Mouse (Mus musculus): ENCODE measurements at regions not wholly inside any gene's neighbourhood (a gene's known extent, or its start where the extent isn't known, plus 50 kb on each side); places are given as distances from the start of the nearest gene placed in this dataset.

DNA sequence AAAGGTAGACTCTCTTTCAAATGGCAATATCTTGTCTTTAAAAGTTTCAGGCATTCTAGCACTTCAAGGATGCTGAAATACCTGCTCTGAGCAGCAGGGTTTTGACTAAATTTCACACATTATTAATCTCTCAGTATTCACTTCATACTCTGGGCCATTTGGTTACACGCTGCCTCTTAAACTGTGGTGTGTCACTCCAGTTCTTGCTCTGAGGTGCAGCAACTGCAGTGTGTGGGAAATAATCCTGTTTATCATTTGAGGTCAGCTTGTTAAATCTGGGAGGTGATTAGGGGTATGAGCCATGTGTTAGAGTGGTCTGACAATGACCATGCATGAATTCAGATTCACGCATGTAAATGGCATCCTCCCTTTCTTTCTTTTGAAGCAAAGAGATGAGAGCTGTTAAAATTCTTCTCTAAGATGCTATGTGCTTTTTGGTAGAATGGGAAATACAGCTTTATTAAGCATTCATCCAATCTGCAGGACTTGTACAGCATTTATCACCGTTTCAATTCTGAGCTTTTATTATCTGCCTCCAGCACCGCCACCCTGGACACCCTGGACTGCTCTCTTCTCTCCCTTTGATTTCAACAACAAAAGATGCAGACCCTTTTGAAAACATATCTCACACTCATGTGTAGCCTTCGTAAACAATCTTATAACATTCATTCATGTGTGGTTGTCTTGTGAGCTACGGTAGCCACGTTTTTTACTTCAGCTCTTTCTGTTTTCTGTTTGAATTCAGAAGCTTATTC lies 362.4 kb upstream of the Gm38303 start:
- no peak for DNase-seq

DNA sequence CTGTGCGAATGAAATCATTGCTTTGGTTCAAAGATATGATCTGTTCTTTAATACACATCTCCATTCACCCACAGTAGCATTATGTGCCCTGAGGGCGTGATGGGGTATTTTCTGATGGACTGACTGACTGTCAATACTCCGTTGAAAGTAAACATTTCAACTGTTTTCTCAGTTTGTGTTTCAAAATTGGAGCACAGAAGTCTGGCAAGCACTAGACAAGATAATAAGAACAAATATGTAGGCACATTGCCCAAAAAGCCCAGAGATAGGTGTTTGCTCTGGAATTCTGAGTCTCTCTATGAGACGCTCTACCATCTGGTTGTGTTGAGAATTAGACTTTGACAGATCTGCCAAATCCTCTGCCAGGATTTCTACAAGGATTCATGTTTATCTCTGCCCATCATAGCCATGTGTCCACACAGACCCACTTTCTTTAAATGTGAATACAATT lies 350.0 kb upstream of the Gm38303 start:
- no peak for DNase-seq

DNA sequence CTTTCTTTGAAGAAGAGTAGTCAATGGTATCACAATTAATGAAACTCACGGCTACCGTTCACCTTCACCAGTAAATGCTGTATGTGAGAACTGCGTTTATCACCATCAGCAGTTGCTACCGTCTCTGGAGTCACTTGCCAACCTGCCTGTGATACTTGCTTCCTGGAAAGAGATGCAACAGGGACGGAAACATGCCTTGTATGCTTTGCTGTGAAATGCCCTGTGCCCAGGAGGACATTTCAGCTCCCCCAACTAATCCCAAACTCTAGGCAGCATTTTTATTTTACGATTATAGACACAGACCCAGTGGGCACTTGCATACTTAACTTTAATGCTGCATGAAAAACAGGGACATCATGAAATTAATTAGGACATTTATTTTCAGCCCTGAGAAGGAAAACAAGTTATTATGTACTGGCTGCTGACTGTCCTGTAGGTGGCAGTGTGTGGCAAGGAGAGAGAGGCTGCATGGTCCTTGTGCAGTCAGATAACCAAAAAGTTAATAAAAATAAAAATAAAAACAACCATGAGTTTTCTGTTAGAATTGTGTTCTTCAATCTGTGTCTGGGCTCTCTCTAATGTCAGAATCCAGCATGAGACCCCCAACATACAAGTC lies 349.5 kb upstream of the Gm38303 start:
- peak; percentile 29 for DNase-seq

DNA sequence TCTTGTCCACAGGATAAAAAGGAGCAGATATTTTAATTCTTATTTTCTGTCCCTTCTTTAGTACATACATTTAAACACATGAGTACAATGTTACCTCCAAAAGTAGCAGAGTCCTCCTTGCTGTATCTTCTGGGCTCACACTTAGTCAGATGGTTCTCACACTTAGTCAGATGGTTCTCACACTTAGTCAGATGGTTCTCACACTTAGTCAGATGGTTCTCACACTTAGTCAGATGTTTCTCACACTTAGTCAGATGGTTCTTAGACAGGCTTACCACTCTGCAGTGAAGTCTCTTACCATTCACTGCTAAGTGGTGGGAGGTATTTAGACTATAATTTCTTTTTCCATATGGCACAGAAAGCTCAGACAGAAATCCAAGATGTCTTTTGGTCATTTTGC lies 346.5 kb upstream of the Gm38303 start:
- no peak for DNase-seq

DNA sequence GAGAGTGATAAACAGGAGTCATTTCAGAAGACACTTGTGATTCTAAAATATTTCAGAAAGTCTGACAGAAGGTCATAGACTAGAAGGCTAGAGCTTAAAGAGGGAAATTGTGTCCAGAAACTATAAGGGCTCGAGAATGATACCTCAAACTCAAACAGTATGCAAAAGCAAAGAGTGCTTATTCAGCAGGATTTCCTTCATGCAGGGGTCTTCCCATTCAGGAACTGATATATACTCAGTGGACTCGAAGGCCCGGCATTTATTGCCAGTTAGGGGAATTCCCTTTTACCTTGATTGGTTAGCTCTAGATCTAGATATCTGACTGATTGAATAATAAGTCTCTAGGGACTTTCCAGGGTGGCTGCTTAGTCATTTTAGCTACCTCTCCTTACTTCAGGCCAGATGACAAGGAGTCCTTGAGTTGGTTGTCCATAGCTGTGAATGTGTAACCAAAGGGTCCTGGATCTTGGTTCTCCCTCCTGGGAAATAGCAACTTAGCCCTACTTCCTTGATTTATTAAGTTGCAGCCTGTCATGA lies 312.6 kb upstream of the Gm38303 start:
- no peak for DNase-seq
